Comparison of ENCODE assay signal across 27 mouse cellular contexts in genomic region chr1:50836123-50836522, GRCm38 (mm10).
"Had no signal": no experiment of that assay in that cellular context is flagged by ENCODE, and none has a peak within 500 bp of the region (broad histone marks: within the 10 kb centered on the region; RNA-seq: fewer than 3 reads in every experiment).

No protein-coding gene starts in this region.

- H3K27me3 ChIP-seq: heart, embryonic 13.5 days; heart, embryonic 15.5 days; hindbrain, embryonic 12.5 days; intestine, embryonic 15.5 days; limb, embryonic 13.5 days; limb, embryonic 15.5 days; liver, embryonic 12.5 days had no signal

- H3K4me3 ChIP-seq: gastrocnemius, adult 2 months; heart, adult 2 months; heart, embryonic 13.5 days; heart, embryonic 15.5 days; hindbrain, embryonic 10.5 days; hindbrain, embryonic 12.5 days; intestine, embryonic 15.5 days; layer of hippocampus, adult 2 months; left cerebral cortex, adult 2 months; limb, embryonic 13.5 days; limb, embryonic 15.5 days; liver, embryonic 12.5 days had no signal

- ATAC-seq: hindbrain, embryonic 16.5 days; inflammation-experienced regulatory T-cells, adult 6 months; intestine, embryonic 15.5 days; intestine, postnatal 0 days; liver, embryonic 12.5 days had no signal

- H3K9me3 ChIP-seq: heart, embryonic 13.5 days; heart, embryonic 15.5 days; hindbrain, embryonic 10.5 days; hindbrain, embryonic 12.5 days; intestine, embryonic 15.5 days; limb, embryonic 13.5 days; limb, embryonic 15.5 days; liver, embryonic 12.5 days had no signal

- H3K4me2 ChIP-seq: heart, embryonic 11.5 days; heart, embryonic 13.5 days; heart, embryonic 15.5 days; hindbrain, embryonic 12.5 days; hindbrain, embryonic 14.5 days; intestine, embryonic 15.5 days; limb, embryonic 13.5 days; limb, embryonic 15.5 days; liver, embryonic 12.5 days had no signal

- H3K27ac ChIP-seq: gastrocnemius, adult 2 months; heart, adult 2 months; heart, embryonic 13.5 days; heart, embryonic 15.5 days; hindbrain, embryonic 10.5 days; hindbrain, embryonic 12.5 days; hindbrain, embryonic 14.5 days; intestine, embryonic 15.5 days; layer of hippocampus, adult 2 months; left cerebral cortex, adult 2 months; limb, embryonic 13.5 days; limb, embryonic 15.5 days; liver, embryonic 12.5 days; liver, embryonic 14.5 days had no signal

- H3K36me3 ChIP-seq: heart, embryonic 13.5 days; heart, embryonic 15.5 days; hindbrain, embryonic 10.5 days; hindbrain, embryonic 12.5 days; intestine, embryonic 15.5 days; limb, embryonic 13.5 days; limb, embryonic 15.5 days; liver, embryonic 12.5 days had no signal

- DNase-seq: gastrocnemius, adult 2 months; gastrocnemius, postnatal 10 days; gastrocnemius, postnatal 25 days; heart, adult 2 months; heart, postnatal 14 days; heart, postnatal 36 days; kidney, adult 18-20 months; kidney, adult 8-10 months; kidney, postnatal 10 days; kidney, postnatal 25 days; left cerebral cortex, postnatal 4 days had no signal

- H3K9ac ChIP-seq: heart, embryonic 13.5 days; heart, embryonic 15.5 days; hindbrain, embryonic 12.5 days; hindbrain, embryonic 14.5 days; intestine, embryonic 15.5 days; limb, embryonic 13.5 days; limb, embryonic 15.5 days; liver, embryonic 12.5 days; liver, embryonic 14.5 days had no signal

- H3K4me1 ChIP-seq: heart, embryonic 13.5 days; heart, embryonic 15.5 days; hindbrain, embryonic 10.5 days; hindbrain, embryonic 12.5 days; intestine, embryonic 15.5 days; limb, embryonic 13.5 days; limb, embryonic 15.5 days; liver, embryonic 12.5 days had no signal
